Mouse (Mus musculus): ENCODE measurements around the gene Dnah3.

GRCm38 (mm10) chr7:119961107-119961506 lies 134.0 kb downstream of the Dnah3 start:
- TF ChIP-seq CTCF (IDR thresholded peaks at IDR 0.05; ENCODE audit: low read depth, low read length) (no peak), GATA1 (IDR thresholded peaks at IDR 0.05; ENCODE audit: borderline replicate concordance, low read length) (no peak)

Data from G1E (cell line).